Mouse (Mus musculus): ENCODE data around the gene Prr13. TPM values are rescaled to one million over a fixed set of nuclear protein-coding genes. Genes with fewer than 3 reads are reported as not detected.

The Prr13 gene
- 56.7 and 227 TPM in 2 replicates for polyA plus RNA-seq (2012)

GRCm38 (mm10) chr15:102458904-102459317 is at the start of gene Prr13:
Gene Prr13 (plus strand): TSS chr15:102459028.
- no peak for TF ChIP-seq GATA1 (IDR thresholded peaks at IDR 0.05; ENCODE audit: low read length)

- TF ChIP-seq GATA1 (IDR thresholded peaks at IDR 0.05; ENCODE audit: low read length), result no peak
These were observed 49.5 kb upstream of the Prr13 start for GRCm38 (mm10) chr15:102409286-102409685.

DNA sequence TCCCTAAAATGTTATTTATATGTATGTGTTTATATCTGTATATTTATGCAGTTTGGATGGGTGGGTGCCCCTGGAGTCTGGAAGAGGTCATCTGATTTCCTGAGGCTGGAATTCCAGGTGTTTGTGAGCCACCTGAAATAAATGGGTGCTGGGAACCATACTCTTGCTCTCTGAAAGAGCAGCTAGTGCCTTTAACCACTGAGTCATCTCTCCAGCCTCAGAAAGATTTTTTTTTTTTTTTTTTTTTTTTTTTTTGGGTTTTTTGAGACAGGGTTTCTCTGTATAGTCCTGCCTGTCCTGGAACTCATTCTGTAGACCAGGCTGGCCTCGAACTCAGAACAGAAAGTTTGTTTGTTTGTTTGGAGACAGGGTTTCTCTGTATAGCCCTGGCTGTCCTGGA is 47.8 kb upstream of the Prr13 start:
- TF ChIP-seq GATA1 (IDR thresholded peaks at IDR 0.05; ENCODE audit: low read length), result no peak

DNA sequence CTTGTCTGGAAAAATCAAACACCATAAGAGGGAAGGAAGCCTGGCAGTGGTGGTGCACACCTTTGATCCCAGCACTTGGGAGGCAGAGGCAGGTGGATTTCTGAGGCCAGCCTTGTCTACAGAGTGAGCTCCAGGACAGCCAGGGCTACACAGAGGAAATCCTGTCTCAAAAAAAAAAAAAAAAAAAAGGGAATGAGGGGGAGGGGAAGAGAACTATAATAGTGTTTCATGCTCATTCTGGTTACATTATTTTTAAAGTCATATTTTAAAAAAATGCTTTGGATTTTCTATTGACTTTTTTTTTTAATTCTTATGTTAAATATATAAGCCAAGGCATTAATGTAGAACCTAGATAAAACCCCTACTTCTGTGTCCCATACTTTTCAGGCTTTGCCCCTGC is 45.1 kb upstream of the Prr13 start:
- TF ChIP-seq GATA1 (IDR thresholded peaks at IDR 0.05; ENCODE audit: low read length), result no peak

DNA sequence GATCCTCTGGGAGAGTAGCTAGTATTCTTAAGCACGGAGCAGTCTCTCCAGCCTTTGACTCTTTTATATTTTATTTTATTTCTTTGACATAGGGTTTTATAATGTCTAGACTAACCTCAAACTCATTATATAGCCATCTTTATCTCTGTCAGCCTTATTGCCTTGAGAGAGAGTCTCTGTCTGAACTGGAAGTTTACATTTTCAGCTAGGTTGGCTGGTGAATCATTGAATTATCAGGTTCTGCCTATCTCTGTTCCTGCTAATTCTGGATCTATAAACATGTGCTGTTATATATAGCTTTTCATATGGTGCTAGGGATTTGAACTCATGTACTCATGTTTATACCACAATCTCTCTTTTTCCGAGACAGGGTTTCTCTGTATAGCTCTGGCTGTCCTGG is 41.3 kb upstream of the Prr13 start:
- no peak for TF ChIP-seq GATA1 (IDR thresholded peaks at IDR 0.05; ENCODE audit: low read length)

DNA sequence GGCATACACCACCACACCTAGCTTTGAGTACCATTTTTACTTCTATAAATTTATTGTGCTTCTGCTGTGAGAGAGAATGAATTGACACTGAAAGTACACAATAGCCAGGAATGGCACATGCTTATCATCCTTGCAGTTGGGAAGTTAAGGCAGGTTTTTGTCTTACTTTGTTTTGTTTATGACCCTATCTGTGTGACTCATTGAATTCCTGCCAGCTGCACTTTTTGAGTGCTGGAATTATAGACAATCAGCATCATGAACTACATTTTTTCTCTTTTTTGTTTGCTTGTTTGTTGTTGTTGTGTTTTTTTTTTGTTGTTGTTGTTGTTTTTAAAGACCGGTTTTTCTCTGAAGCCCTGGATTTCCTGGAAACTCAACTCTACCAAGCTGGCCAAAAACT is 37.8 kb upstream of the Prr13 start:
- TF ChIP-seq GATA1 (IDR thresholded peaks at IDR 0.05; ENCODE audit: low read length), result no peak

DNA sequence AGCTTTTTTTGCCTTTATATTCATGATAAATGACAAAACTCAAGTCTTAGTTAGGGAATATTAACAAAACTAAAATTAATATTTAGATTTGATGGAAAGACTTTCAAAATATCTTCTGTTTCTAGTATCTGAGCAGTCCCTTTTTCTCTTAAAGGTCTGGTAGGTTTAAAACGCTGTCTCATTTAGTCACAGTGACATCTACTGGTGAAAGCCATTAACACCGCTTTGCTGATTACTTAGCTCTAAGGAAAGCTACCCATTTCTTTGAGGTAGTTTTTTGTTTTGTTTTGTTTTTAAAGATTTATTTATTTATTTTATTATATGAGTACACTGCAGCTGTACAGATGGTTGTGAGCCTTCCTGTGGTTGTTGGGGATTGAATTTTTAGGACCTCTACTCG is 37.4 kb upstream of the Prr13 start:
- no peak for TF ChIP-seq GATA1 (IDR thresholded peaks at IDR 0.05; ENCODE audit: low read length)

GRCm38 (mm10) chr15:102423602-102424240 is 35.1 kb upstream of the Prr13 start:
- TF ChIP-seq GATA1 (IDR thresholded peaks at IDR 0.05; ENCODE audit: low read length), result no peak

- TF ChIP-seq GATA1 (IDR thresholded peaks at IDR 0.05; ENCODE audit: low read length), result no peak
These were observed 34.2 kb upstream of the Prr13 start for GRCm38 (mm10) chr15:102424657-102425056.

DNA sequence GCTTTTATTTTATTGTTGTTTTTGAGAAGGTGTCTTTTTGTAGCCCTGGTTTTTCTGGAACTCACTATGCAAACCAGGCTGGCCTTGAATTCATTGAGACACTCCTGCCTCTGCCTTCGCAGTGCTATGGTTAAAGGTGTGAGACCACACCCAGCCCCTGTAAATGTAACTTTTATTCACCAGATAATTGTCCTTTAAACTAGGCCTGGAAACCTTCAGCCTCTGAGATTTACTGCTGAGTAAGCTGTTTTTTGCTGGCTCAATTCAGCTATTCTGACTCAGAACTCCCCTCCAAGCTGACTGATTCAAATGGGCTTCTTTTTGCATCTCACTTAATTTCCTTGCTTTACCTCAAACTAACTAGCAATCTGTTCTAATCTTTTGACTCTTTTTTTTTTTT is 31.9 kb upstream of the Prr13 start:
- no peak for TF ChIP-seq GATA1 (IDR thresholded peaks at IDR 0.05; ENCODE audit: low read length)

DNA sequence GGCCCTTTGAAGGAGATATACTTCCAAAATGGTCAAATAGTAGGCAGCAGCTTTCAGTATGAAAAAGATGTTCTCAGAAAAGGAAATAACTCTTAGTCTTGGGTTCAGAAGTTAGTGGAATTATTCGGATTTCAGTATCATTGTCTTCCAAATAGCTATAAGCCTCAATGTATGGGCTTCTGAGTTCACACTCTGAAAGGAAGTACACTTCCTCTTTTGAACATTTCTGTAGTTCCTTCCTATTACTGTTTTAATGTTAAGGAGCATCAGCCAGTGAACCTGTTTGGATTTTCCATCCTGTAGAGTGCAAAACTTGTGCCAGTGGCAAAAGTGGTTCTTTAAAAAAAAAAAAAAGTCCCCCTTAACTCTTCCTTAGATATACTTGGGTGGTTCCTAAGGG is 26.8 kb upstream of the Prr13 start:
- no peak for TF ChIP-seq GATA1 (IDR thresholded peaks at IDR 0.05; ENCODE audit: low read length)

- no peak for TF ChIP-seq GATA1 (IDR thresholded peaks at IDR 0.05; ENCODE audit: low read length)
These were observed 25.7 kb upstream of the Prr13 start for GRCm38 (mm10) chr15:102433173-102433572.

DNA sequence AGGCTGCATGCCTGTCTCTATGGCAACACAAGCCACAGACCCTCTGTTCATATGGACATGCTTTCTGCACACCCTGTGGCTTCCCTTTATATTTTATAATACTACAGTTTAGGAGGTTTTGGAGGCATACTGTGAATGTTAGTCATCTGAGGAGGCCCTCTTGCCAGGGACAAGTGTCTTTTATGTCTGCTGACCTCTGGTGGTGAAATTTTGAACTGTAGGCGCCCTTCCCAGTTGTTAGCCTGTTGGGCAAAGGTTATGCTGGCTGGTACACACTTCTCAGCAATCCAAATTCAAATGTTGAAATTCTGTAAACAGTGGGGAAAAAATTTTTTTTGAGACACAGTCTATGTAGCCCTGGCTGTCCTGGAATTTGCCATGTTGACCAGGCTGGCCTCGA is 16.3 kb upstream of the Prr13 start:
- TF ChIP-seq GATA1 (IDR thresholded peaks at IDR 0.05; ENCODE audit: low read length), result no peak

DNA sequence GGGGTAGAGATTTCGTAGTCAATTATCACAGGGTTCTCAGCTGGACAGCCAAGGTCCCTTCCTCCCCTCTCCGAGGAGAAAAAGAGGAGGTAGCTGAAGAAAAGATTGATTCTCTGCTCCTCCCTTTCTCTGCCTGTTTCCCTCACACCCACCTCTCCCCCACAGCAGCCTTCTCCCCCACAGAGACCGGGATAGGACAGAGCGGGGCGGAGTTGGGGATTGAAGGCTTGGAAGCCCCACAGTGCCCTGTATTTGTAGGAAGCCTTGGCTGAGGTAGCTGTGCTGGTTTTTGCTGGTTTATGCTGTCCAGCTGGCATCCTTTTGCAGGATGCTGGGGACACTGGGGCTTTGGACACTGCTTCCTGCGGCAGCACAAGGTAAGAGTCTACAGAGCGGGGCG is 13.7 kb upstream of the Prr13 start, which contains the start of gene Amhr2:
Gene Amhr2, plus strand, starts transcription at position 222 of the 400 bp plus-strand sequence.
- no peak for TF ChIP-seq GATA1 (IDR thresholded peaks at IDR 0.05; ENCODE audit: low read length)

GRCm38 (mm10) chr15:102446448-102446847 is 12.4 kb upstream of the Prr13 start:
- no peak for TF ChIP-seq GATA1 (IDR thresholded peaks at IDR 0.05; ENCODE audit: low read length)

DNA sequence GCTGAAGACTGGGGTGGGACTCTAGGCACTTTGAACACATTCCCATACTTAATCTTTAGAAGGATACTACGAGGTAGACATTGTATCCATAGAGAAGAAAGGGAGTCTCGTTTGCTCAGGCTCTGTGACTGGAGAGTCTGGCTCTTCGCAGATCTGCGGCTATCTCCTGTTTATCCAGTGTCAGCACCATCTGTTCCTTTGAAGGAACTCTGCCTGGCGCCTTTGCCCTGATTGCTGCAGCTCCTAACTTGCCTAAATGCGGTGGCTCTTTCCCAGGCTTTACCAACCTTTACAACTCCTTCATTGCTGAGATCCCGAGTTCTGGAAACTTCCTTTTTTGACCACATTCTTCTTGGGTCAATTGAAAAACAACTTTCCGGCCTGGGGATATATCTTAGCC is 9.5 kb upstream of the Prr13 start:
- no peak for TF ChIP-seq GATA1 (IDR thresholded peaks at IDR 0.05; ENCODE audit: low read length)

GRCm38 (mm10) chr15:102450928-102451327 is 7.9 kb upstream of the Prr13 start:
- no peak for TF ChIP-seq GATA1 (IDR thresholded peaks at IDR 0.05; ENCODE audit: low read length)

All from G1E-ER4 (cell line).